Mouse (Mus musculus) forebrain, embryonic 11.5 days (tissue): ENCODE measurements around the gene Efcab3. TPM values are rescaled to one million over a fixed set of nuclear protein-coding genes. Genes with fewer than 3 reads are reported as not detected.
A peak's percentile ranks its signal among the peaks of the same experiment; 100 is the strongest.
"Not testable (repeated sequence)": the region's sequence is repeated elsewhere in the genome, so short reads cannot be mapped to it uniquely, and the experiment has no call there.

Experiments
- ATAC-seq: fragments of 200-750 bp; cut with Nextera tagmentation; replicated peaks from 2 replicates; pipeline ENCODE4 v1.8.0; 2017; ENCODE audit warnings: moderate TSS enrichment; ENCODE audit not compliant: low FRiP score
- DNase-seq: peaks from one replicate; pipeline ENCODE4 v3.0.0-alpha.2; 2017; ENCODE audit warnings: low spot score
- H3K27ac ChIP-seq: fragments of 300-500 bp; sonication (generic); 2 replicates; pipeline ENCODE4 v1.5.1; 2014; ENCODE audit warnings: low read depth, low read length
- H3K27me3 ChIP-seq: fragments of 300-500 bp; sonication (generic); 2 replicates; pipeline ENCODE4 v1.6.1; 2014; ENCODE audit warnings: mild to moderate bottlenecking, low read length, mixed read lengths; ENCODE audit not compliant: control insufficient read depth, insufficient read depth
- H3K36me3 ChIP-seq: fragments of 300-500 bp; sonication (generic); 2 replicates; pipeline ENCODE4 v1.6.1; 2014; ENCODE audit warnings: mild to moderate bottlenecking, low read length, moderate library complexity, mixed read lengths; ENCODE audit not compliant: control insufficient read depth, insufficient read depth
- H3K4me1 ChIP-seq: fragments of 300-500 bp; sonication (generic); replicated peaks from 2 replicates; pipeline ENCODE4 v1.6.1; 2014; ENCODE audit warnings: low read length, mixed read lengths; ENCODE audit not compliant: control insufficient read depth, insufficient read depth
- H3K4me2 ChIP-seq: fragments of 300-500 bp; sonication (generic); 2 replicates; pipeline ENCODE4 v1.6.1; 2014; ENCODE audit warnings: low read depth, mild to moderate bottlenecking, low read length, moderate library complexity, mixed read lengths; ENCODE audit not compliant: severe bottlenecking
- H3K4me3 ChIP-seq: fragments of 300-500 bp; sonication (generic); 2 replicates; pipeline ENCODE4 v1.5.1; 2014; ENCODE audit warnings: low read depth, low read length
- H3K9ac ChIP-seq: fragments of 300-500 bp; sonication (generic); 2 replicates; pipeline ENCODE4 v1.6.1; 2014; ENCODE audit warnings: low read length
- H3K9me3 ChIP-seq: fragments of 300-500 bp; sonication (generic); 2 replicates; pipeline ENCODE4 v1.6.1; 2016; ENCODE audit warnings: low read length, mixed read lengths; ENCODE audit not compliant: control insufficient read depth
- WGBS: fragments of 180-500 bp; shearing (Covaris S2); extraction: QIAGEN DNeasy Blood & Tissue Kit; methylation state at CpG from one replicate; pipeline ENCODE4 v1.1.7; 2014; 5-methylcytosine and 5-hydroxymethylcytosine counted together
- polyA plus RNA-seq: library from polyadenylated mRNA; unstranded; fragments of >200 nt; fragmentation: Nextera tagmentation; extraction: Ambion mirVana; gene quantifications from 2 replicates; pipeline ENCODE4 v1.2.1, GENCODE M21; 2014

Gene Efcab3
- polyA plus RNA-seq, 1 experiment from 2014 or later = not detected

DNA sequence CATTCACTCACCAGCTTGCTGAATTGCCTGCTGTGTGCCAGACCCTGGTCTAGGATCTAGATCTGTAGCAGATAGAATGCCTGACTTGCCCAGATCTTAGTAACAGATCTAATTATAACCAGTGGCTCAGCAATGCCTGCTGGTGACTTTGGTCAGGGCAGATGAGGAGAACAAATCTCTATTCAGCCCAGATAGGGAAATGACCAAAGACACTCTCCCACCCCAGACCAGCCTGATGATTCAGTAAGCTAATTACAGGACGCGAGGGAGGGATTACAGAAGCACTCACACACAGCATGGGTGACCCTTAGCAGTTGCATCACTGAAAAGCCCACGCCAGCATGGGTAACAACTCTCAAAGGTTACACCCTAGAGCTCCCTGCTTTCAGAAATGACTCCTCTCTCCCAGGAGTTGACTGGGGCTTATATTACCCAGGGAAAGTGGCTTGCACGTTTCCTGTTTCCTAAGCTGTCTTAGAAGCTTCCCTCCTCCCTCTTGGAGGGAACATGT, 57.2 kb downstream of the Efcab3 start:
- no peaks in the 10 kb centered on the region for H3K27me3 ChIP-seq
- H3K9ac ChIP-seq = no peak overlapping the region
- H3K4me3 ChIP-seq = no peak overlapping the region
- H3K27ac ChIP-seq = no peak overlapping the region
- H3K36me3 ChIP-seq = no peaks in the 10 kb centered on the region
- no peak for DNase-seq
- no peak for ATAC-seq
- 35% methylated on average over 4 of the region's 4 CpGs for WGBS
- no peaks in the 10 kb centered on the region for H3K9me3 ChIP-seq
- no peak overlapping the region for H3K4me2 ChIP-seq
- H3K4me1 ChIP-seq = no peaks in the 10 kb centered on the region

DNA sequence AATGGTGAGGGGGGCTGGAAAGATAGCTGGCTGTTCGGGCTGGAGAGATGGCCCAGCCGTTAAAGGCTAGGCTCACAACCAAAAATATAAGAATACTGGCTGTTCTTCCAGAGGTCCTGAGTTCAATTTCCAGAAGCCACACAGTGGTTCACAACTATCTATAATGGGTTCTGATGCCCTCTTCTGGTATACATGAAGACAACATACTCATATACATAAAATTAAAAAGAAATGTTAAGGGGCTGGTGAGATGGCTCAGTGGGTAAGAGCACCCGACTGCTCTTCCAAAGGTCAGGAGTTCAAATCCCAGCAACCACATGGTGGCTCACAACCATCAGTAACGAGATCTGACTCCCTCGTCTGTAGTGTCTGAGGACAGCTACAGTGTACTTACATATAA, 58.4 kb downstream of the Efcab3 start:
- not testable (repeated sequence) for H3K4me3 ChIP-seq, H3K4me1 ChIP-seq

DNA sequence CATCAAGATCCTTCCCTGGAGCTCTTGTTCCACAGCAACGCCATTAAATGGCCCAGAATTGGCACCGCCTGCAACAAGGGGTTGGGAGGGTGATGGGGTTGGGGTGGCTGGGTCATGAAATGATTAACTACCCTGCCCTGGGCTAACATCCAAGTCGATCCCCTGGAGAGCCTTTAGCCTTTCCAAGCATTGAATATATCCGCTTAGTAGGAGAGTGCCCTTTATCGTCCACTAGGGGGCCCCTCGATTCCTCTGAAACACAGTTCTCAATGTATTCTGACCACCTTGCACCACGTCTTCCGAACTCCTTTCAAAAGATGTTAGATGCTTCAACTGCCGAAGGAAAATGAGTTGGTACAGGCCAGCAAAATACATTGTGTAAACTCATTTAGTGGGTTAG, 60.6 kb downstream of the Efcab3 start:
- DNase-seq (peak; percentile 46), ATAC-seq (no peak; the same call in 1 of the 2 replicates)
- 7% methylated on average over 9 of the region's 9 CpGs for WGBS
- Histone ChIP-seq H3K4me3 (no peak overlapping the region), H3K36me3 (no peaks in the 10 kb centered on the region), H3K4me1 (peaks cover 9% of the 10 kb centered on the region), H3K9me3 (no peaks in the 10 kb centered on the region), H3K9ac (no peak overlapping the region), H3K27me3 (no peaks in the 10 kb centered on the region), H3K4me2 (no peak overlapping the region), H3K27ac (no peak overlapping the region)

More for the DNA sequence above, 58.4 kb downstream of the Efcab3 start:
- H3K9me3 ChIP-seq, H3K36me3 ChIP-seq, ATAC-seq, H3K27ac ChIP-seq, H3K9ac ChIP-seq, H3K27me3 ChIP-seq, DNase-seq, H3K4me2 ChIP-seq: not testable (repeated sequence)
- 67% methylated on average over 5 of the region's 5 CpGs for WGBS

DNA sequence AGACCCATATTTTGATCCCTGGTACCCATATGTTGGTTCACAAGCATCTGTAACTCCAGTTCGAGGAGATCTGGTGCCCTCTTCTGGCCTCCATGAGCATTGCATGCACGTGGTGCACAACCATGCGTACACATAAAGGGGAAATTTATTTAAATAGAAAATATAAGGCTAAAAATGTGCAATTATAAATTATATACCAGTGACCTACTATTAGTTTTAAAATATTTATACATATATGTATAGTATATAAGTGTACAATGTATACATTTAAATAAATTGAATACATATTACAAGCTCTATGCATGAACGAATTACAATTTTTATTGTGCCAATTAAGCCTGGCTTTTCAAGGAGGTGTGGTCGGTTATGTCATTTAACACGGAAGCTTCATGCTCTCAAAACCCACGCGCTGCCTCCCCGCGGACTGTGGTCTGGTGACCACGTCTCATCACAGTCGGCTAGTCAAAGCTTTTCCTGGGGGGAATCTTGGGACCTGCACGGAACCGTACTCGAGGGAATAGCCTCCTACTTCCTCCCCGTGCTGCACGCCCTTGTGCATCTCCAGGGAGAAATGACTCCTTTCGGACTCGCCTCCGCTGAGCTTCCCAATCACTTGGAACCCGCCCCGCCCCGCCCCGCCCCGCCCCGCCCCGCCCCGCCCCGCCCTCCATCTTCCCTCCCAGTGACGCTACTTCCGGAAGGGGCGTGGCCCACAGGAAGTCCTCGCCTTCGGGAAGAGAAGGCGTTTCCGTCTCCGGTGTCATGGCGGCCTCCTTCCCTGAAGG, 62.5 kb downstream of the Efcab3 start, which contains the start of gene Mettl2:
Gene Mettl2 (plus strand): TSS at position 691 of the 785 bp plus-strand sequence.
- Histone ChIP-seq H3K27ac (no peak within 1 kb of the TSS), H3K4me1 (peaks cover 9% of the 10 kb centered on the region), H3K9me3 (no peaks in the 10 kb centered on the region), H3K9ac (peak within 1 kb of the TSS; percentile 66), H3K4me3 (peak within 1 kb of the TSS; percentile 98), H3K27me3 (no peaks in the 10 kb centered on the region), H3K4me2 (peak within 1 kb of the TSS; percentile 79), H3K36me3 (no peaks in the 10 kb centered on the region)
- WGBS = 1% methylated on average over 35 of the region's 38 CpGs
- ATAC-seq = peak; percentile 91
- DNase-seq = peak; percentile 92

GRCm38 (mm10) chr11:105126520-105127029, 63.2 kb downstream of the Efcab3 start:
- peak overlapping the region; percentile 66 for H3K9ac ChIP-seq
- no peaks in the 10 kb centered on the region for H3K36me3 ChIP-seq
- H3K4me1 ChIP-seq = peaks cover 9% of the 10 kb centered on the region
- DNase-seq (no peak), ATAC-seq (no peak)
- H3K27ac ChIP-seq = no peak overlapping the region
- H3K9me3 ChIP-seq = no peaks in the 10 kb centered on the region
- peak overlapping the region; percentile 98 for H3K4me3 ChIP-seq
- under 1% methylated on average over 48 of the region's 49 CpGs for WGBS
- peak overlapping the region; percentile 79 for H3K4me2 ChIP-seq
- no peaks in the 10 kb centered on the region for H3K27me3 ChIP-seq

GRCm38 (mm10) chr11:105135692-105136091, 72.3 kb downstream of the Efcab3 start:
- Histone ChIP-seq H3K4me2 (no peak overlapping the region), H3K9ac (no peak overlapping the region), H3K27me3 (no peaks in the 10 kb centered on the region), H3K9me3 (no peaks in the 10 kb centered on the region), H3K4me1 (no peaks in the 10 kb centered on the region), H3K4me3 (no peak overlapping the region), H3K36me3 (peaks cover 6% of the 10 kb centered on the region; the same call in 1 of the 2 replicates), H3K27ac (no peak overlapping the region)
- DNase-seq = no peak
- WGBS = 97% methylated on average over 7 of the region's 7 CpGs
- no peak for ATAC-seq

DNA sequence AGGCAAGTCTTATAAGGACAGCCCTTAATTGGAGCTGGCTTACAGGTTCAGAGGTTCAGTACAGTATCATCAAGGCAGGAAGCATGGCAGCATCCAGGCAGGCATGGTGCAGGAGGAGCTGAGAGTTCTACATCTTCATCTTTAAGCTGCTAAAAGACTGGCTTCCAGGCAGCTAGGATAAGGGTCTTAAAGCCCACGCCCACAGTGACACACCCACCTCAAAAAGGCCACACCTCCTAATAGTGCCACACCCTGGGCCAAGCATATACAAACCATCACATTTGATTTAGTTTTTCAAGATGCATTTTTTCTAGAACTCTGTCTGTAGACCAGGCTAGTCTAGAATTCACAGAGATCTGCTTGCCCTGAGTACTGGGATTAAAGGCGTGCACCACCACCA, 73.9 kb downstream of the Efcab3 start:
- H3K9ac ChIP-seq, H3K9me3 ChIP-seq, H3K27ac ChIP-seq, ATAC-seq, H3K4me2 ChIP-seq, H3K4me3 ChIP-seq, H3K4me1 ChIP-seq, H3K36me3 ChIP-seq, DNase-seq, H3K27me3 ChIP-seq: not testable (repeated sequence)
- WGBS = 90% methylated on average over 2 of the region's 2 CpGs

- ATAC-seq, H3K9me3 ChIP-seq, H3K9ac ChIP-seq, H3K4me3 ChIP-seq, H3K36me3 ChIP-seq, H3K4me2 ChIP-seq, H3K4me1 ChIP-seq, H3K27ac ChIP-seq, H3K27me3 ChIP-seq, DNase-seq: not testable (repeated sequence)
- WGBS = 98% methylated on average over 7 of the region's 8 CpGs
Measured at GRCm38 (mm10) chr11:105140512-105140911, 77.1 kb downstream of the Efcab3 start.
